Mouse (Mus musculus): ENCODE measurements at regions not wholly inside any gene's neighbourhood (a gene's known extent, or its start where the extent isn't known, plus 50 kb on each side); places are given as distances from the start of the nearest gene placed in this dataset.

DNA sequence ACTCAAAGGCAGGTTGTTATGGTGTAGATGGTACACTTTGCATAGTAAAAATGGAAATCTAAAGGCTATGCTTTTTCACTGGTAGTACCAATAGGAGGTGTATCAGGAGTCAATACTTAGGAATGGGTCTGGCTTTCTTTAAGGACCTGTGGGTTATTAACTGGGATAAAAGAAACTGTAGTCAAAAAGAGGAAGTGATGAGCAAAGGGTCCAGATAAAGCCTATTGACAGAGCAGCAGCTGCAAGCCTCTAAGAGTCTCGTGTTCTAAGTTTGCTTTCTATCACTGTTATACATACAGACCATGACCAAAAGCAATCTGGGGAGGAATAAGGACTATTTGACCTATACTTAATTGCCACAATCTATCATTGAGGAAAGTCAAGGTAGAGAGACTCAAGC is 683.0 kb downstream of the Stpg2 start:
- DNase-seq: no peak

DNA sequence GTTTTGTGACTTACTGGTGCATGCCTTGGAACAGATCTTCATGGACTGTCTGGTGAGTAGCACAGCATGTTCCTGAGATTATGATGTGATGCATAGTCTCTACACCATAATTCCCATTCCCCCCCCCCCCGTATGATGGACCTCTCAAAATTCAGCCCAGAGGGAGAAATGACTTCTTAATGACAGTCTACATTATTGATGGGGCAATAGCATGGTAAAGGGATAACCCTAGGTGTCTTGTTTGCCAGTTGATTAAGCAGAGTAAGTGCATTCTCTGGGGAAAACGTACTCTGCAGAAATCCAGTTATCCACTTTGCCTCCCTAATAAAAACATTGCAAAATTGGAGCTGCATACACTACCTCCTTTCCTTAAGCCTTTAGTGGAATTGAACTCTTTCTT is 684.7 kb downstream of the Stpg2 start:
- no peak for DNase-seq

DNA sequence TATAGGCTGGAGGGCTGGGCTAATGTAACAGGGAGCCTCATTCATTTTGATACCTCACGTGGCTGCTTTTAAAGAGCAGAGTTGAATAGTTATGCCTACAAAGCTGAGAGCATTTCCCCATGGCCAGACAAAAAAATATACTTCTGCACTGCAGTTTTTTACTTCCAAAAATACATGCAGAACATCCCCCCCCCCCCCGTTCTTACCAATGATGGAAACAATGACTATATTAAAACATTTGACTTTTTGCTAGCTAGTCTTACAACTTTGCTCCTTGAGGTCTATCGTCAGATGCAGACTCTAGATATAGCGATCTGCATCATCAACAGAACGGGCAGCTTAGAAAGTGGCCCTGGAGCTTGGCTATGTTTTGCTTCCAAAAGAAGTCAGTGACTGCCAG is 692.4 kb downstream of the Stpg2 start:
- DNase-seq: no peak

DNA sequence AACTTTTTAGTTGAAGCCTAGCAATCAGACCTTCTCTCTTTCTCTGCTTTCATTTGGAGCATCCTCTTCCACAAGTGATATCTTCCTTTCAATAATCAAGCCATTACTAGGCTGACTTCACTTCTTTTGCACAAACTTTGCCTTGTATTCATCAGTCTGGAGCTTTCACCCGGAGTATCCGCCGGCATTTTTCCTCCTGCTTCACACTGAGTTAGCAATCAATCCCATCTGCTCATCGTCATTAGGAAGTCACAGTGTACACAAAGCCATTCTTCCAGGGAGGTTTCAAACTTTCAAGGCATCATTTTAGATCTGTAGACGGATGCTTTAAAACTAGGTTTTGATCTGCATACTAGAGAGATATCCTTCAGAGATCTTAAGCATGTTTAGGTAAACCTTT is 693.7 kb downstream of the Stpg2 start:
- no peak for DNase-seq

- no peak for DNase-seq
Observed at GRCm38 (mm10) chr3:139913639-139914330, 708.3 kb downstream of the Stpg2 start.

- no peak for DNase-seq
Observed at GRCm38 (mm10) chr3:139922267-139922666, 716.8 kb downstream of the Stpg2 start.

GRCm38 (mm10) chr3:139933039-139933438 is 727.5 kb downstream of the Stpg2 start:
- no peak for DNase-seq

- DNase-seq: no peak
Observed at GRCm38 (mm10) chr3:139946209-139946608, 740.7 kb downstream of the Stpg2 start.

GRCm38 (mm10) chr3:139947247-139947646 is 741.8 kb downstream of the Stpg2 start:
- no peak for DNase-seq

GRCm38 (mm10) chr3:139949096-139949495 is 743.6 kb downstream of the Stpg2 start:
- DNase-seq: peak; percentile 7

DNA sequence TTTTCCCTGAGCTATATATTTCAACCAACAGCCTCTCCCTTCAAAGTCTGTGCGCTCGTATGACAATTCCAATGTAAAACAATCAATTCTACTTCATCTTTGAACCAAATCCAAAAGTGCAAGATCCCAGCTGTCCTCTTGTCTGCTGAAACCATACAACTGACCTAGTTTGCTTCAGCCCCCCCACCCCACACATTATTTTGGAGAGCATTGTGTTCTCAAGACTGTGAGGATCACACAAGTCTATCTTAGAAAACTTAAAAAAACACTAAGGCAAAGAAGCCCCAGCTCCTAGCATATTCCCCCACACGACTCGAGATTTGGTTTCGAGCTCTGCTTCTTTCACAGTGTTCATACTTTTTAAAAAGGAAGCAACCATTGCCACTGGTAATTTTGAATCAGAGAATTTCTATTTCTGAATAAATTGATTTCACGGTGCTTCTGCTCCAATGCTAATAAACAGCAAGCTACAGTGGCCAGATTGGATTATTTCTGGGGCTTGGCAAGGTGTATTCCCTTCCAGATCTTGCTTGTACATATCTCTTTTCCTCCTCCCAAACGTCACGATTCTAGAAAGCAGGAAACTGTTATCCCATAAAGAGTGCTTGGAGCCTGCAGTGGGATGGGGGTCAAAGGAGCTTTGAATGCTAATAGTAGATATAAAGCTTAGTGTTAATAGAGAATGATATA is 744.7 kb downstream of the Stpg2 start:
- no peak for DNase-seq

GRCm38 (mm10) chr3:139951516-139951915 is 746.0 kb downstream of the Stpg2 start:
- DNase-seq: no peak

DNA sequence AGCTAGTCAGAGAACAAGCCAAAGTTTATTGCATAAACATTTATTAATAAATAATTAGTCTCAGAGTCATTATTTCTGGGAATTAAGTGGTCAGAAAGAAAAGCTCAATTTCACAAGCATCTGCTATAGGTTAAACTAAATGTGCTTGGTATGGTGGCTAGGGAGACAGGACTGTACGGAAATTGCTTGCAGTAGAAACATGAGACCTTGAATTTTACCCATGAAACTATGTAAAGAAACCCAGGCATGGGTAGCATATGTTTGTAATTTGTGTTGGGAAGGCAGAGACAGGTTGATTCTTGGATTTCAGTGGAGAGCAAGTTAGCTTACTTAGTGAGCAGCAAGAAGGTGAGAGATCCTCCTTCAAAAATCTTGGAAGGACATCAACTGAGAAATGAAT is 772.7 kb downstream of the Stpg2 start:
- DNase-seq: no peak

DNA sequence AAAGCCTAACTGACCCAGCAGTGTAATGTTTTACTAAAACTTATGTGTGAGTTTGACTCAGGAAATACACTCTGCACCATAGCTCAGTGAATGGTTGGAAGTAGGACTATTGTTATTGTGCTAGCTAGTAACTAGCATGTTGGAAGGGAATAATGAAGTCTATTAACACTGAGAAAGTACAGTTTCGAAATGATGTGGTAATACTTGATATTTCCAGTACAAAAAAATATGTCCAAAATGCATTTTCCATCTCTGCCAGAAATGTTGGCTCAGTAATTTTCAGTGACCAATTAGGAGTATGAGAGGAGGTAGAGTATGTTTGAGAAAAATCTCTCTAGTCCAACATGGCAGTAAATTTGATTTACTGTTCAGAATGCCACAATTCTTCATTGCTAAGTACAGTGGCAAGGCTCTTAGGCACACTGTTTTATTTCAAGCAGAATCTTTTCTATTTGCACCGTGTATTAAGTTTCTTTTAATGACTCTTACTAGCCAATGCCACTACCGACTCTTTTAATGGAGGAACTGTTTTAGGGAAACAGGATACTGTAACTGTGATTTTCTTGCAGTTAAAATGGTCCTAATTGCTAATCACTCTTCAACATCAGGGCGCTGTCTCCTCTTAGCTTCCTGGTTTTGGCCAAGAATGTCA is 780.5 kb downstream of the Stpg2 start:
- no peak for DNase-seq

- DNase-seq: no peak
Observed at GRCm38 (mm10) chr3:139988938-139989337, 783.4 kb downstream of the Stpg2 start.

DNA sequence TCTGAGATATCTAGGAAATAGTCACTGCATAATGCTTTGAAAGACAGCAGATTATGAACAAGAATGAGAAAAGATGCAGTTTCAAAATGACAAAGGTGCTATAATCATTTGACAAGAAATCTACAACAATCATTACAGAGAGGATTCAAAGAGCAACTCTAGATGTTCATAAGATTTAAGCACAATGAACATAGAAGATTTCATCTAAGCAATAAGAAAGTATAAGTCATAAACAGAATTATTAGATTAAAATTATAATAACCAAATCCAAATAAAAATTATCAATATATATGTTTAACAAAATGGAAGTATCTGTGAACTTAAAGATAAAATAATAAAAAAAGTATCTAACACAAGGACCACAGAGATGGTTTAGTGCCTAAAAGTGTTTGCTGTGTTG is 783.9 kb downstream of the Stpg2 start:
- DNase-seq: no peak

- no peak for DNase-seq
Observed at GRCm38 (mm10) chr3:140012522-140012921, 807.0 kb downstream of the Stpg2 start.

- no peak for DNase-seq
Observed at GRCm38 (mm10) chr3:140034101-140034500, 828.6 kb downstream of the Stpg2 start.

GRCm38 (mm10) chr3:140035142-140035541 is 829.6 kb downstream of the Stpg2 start:
- DNase-seq: no peak

DNA sequence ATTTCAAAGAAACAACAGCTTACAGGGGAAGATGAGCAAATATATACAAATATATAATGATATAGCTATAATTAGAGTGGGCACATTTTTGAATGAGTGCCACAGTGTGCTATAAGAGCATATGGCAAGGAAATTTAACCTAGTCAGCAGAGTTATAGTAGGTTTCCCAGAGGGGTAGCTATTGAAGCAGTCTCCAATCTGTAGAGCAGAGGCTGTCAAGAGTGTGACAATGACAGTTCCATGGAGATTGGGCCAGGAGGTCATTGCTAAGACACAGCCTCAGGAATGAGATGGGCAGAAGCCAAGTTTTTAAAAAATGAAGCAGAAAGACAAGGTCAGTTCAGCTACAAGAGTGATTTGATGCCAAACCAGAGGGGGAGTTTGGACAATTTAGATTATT is 839.4 kb downstream of the Stpg2 start:
- no peak for DNase-seq

DNA sequence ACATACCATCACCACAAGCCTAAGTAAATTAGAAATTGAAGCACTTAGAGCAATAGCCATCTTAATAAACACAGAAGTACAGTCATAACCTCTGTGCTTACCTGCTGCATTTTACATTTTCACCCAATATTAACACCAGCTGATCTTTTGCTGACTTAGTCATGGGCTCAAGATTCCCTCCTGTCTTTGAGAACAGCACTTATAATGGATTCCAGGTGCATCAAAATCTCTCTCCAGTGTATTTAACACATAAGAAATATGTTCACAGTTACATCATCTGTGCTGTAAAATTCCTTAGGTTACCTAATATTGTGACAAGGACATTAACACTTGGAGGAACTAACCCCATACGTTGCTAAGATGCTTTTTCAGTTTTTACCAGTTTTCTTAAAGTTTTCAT is 849.1 kb downstream of the Stpg2 start:
- DNase-seq: no peak

DNA sequence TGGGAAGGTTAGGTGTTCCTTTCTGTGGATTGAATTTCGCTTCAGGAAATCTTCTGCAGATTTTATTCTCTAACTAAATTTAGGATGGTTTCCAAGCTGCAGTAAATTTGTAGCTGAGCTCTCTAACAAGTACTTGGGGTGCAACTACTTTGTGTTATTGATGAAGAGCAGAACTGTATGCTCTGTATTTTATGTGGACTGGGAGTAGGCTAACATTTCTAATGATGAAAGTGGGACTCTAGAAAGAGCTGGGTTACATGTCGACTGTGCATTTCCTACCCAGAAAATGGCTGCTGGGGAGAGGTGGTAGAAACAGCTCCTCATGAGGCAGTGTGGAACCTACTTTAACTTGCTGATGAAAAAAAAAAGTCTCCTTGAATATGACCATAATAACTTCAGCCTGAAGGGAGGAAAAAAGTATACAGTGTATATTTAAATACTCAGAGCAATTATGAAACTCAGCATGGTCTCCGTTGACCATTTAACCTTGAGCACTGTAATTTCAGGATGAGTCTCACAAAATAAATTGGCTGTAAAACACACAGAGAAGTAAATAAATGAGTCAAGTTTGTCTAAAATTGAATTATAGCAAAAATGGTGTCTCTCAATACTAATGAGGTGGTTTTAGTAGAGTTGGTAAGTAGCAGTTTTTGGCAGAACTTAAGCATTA is 852.6 kb downstream of the Stpg2 start:
- no peak for DNase-seq

DNA sequence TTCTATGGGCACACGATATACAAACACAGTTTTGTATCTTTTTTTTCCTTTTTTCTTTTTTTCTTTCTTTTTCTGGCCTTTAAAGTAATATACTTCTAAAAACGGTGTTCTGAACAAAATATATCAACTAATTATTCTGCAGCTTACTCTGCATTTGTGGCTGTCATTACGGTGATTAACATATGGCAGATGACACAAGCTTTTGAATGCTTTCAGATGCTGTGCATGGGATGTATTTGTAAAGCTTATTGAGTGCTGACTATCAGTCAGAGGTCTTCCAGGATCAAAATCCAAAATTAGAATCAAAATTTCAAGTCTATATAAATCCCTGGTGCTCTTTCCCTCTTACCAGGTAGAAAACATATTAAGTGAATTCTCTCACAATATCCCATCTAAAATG is 853.6 kb downstream of the Stpg2 start:
- DNase-seq: no peak
